Mouse (Mus musculus): ENCODE measurements around the gene Eng. TPM values are rescaled to one million over a fixed set of nuclear protein-coding genes. Genes with fewer than 3 reads are reported as not detected.

Eng gene
- total RNA-seq, 2 experiments from 2014 or later = 16.4 to 19.7 TPM

GRCm38 (mm10) chr2:32658873-32659272 lies 12.5 kb downstream of the Eng start:
- no peak overlapping the region for H3K4me3 ChIP-seq
- DNase-seq (ENCODE audit: low spot score in 2 of 2) = no peak
- H3K27ac ChIP-seq = no peak overlapping the region
- TF ChIP-seq CTCF (conservative IDR thresholded peaks at IDR 0.05) = no peak

GRCm38 (mm10) chr2:32661509-32662107 lies 15.2 kb downstream of the Eng start:
- DNase-seq (ENCODE audit: low spot score in 2 of 2) = no peak
- Histone ChIP-seq H3K4me3 (no peak overlapping the region), H3K27ac (no peak overlapping the region; the same call in 1 of the 2 replicates)
- no peak for TF ChIP-seq CTCF (conservative IDR thresholded peaks at IDR 0.05)

DNA sequence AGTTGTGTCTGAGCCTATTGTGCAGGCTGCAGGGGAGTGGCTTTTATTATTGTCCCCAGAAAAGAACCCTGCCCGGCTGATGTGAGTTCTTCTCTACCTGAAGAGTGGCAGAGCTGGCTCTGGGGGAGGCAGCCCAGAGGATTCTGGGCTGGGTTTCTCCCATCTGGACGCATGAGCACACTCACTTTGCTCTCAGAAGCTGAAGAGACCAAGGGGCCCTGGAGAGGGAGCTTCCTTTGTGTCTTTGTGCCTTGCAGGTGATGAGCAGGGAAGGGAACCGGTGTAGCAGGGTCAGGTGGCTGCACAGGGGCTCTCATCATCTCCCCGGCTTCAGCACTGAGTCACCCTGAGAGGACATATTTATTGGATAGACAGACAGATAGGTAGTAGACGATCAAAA lies 15.9 kb downstream of the Eng start:
- no peak for DNase-seq (ENCODE audit: low spot score in 2 of 2)
- Histone ChIP-seq H3K4me3 (no peak overlapping the region), H3K27ac (no peak overlapping the region)
- TF ChIP-seq CTCF (conservative IDR thresholded peaks at IDR 0.05) = no peak

DNA sequence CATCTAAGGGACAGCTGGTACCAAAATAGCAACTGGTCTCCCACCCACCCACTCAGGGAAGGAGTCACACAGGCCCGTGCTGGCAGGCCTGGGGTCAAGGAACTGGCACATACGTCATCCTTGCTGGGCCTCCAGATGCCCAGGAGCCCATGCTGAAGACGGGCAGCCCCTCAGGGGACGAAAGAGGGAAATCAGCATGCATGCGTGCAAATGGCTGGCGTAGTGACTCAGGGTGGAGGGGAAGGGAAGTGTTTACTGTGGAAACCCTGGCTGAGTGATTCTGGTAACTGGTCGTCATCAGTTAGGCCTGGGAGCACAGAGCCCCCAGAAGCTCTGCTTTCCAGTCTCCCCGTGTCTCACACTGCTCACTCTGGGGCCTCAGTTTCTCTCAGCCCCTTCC lies 18.9 kb downstream of the Eng start:
- Histone ChIP-seq H3K27ac (no peak overlapping the region), H3K4me3 (no peak overlapping the region)
- no peak for DNase-seq (ENCODE audit: low spot score in 2 of 2)
- TF ChIP-seq CTCF (conservative IDR thresholded peaks at IDR 0.05) = no peak

DNA sequence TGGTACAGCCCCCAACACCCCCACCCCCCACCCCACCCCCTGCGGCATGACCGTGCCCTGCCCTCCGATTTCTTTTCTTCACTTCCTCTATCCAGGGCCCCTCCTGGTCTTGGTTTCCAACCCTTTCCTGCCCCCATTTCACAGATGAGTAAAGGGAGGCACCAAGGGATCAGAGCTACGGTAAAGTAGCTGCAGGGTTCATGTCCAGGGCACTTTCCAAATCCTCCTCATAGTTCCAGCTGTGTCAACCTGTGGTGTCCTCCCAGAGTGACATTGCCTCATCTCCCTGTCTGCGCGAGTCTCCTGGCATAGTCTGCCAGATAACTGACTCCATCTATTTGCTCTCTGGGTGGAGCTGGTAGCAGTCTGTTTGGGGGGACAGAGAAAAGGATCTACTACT lies 19.5 kb downstream of the Eng start:
- DNase-seq (ENCODE audit: low spot score in 2 of 2) = no peak
- Histone ChIP-seq H3K27ac (no peak overlapping the region), H3K4me3 (no peak overlapping the region)
- no peak for TF ChIP-seq CTCF (conservative IDR thresholded peaks at IDR 0.05)

- H3K4me3 ChIP-seq = no peak overlapping the region
- no peak for DNase-seq (ENCODE audit: low spot score in 2 of 2)
- H3K27ac ChIP-seq = peak overlapping the region; percentile 43; the same call in 1 of the 2 replicates
- TF ChIP-seq CTCF (conservative IDR thresholded peaks at IDR 0.05) = no peak
Measured at GRCm38 (mm10) chr2:32667775-32668174, 21.4 kb downstream of the Eng start.

DNA sequence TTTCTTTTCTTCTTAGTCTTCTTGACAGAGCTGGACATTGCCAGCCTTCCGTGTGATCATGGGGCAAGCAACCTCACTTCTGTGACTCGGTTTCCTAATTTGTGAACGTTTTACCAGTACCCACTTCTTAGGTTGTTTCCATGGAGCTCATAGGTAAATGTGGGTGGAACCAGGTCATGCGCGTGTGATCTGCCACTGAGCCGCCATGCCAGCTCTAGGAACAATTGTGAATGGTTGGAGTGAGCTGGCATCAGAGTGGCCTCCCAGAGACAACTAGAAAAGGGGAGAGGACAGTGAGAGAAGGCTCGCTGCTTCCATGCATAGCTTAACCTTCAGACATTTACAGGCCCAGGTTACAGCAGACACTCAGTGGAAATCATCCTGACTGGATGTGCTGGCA lies 21.8 kb downstream of the Eng start:
- no peak for DNase-seq (ENCODE audit: low spot score in 2 of 2)
- no peak for TF ChIP-seq CTCF (conservative IDR thresholded peaks at IDR 0.05)
- no peak overlapping the region for H3K4me3 ChIP-seq
- H3K27ac ChIP-seq = peak overlapping the region; percentile 43; the same call in 1 of the 2 replicates

- no peak for DNase-seq (ENCODE audit: low spot score in 2 of 2)
- no peak for TF ChIP-seq CTCF (conservative IDR thresholded peaks at IDR 0.05)
- Histone ChIP-seq H3K4me3 (no peak overlapping the region), H3K27ac (no peak overlapping the region)
Measured at GRCm38 (mm10) chr2:32669876-32670275, 23.5 kb downstream of the Eng start.

DNA sequence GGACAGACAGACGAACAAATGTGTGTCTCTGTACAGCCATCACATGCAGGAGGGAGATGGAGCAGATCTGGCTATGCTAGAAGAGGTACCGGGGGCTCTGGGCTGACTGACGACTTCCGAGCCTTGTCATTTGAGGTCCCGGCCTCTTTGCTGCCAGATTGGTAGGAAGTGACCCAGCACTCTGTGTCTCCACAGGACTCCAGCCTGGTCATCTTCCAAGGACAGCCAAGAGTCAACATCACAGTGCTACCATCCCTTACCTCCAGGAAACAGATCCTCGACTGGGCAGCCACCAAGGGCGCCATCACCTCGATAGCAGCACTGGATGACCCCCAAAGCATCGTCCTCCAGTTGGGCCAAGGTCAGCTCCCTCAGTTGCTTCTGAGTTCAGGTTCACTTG lies 24.8 kb downstream of the Eng start:
- Histone ChIP-seq H3K27ac (no peak overlapping the region), H3K4me3 (no peak overlapping the region)
- no peak for TF ChIP-seq CTCF (conservative IDR thresholded peaks at IDR 0.05)
- DNase-seq (ENCODE audit: low spot score in 2 of 2) = no peak

- Histone ChIP-seq H3K27ac (no peak overlapping the region), H3K4me3 (no peak overlapping the region)
- no peak for DNase-seq (ENCODE audit: low spot score in 2 of 2)
- TF ChIP-seq CTCF (conservative IDR thresholded peaks at IDR 0.05) = no peak
Measured at GRCm38 (mm10) chr2:32671907-32672595, 25.7 kb downstream of the Eng start.

- H3K4me3 ChIP-seq = no peak overlapping the region
- DNase-seq (ENCODE audit: low spot score in 2 of 2) = no peak
- TF ChIP-seq CTCF (conservative IDR thresholded peaks at IDR 0.05) = no peak
- no peak overlapping the region for H3K27ac ChIP-seq
Measured at GRCm38 (mm10) chr2:32673176-32673917, 27.0 kb downstream of the Eng start.

GRCm38 (mm10) chr2:32676821-32677220 lies 30.4 kb downstream of the Eng start:
- no peak for DNase-seq (ENCODE audit: low spot score in 2 of 2)
- peak; percentile 28 for TF ChIP-seq CTCF (conservative IDR thresholded peaks at IDR 0.05)
- H3K4me3 ChIP-seq = no peak overlapping the region
- no peak overlapping the region for H3K27ac ChIP-seq

- DNase-seq (ENCODE audit: low spot score in 2 of 2) = no peak
- no peak overlapping the region for H3K27ac ChIP-seq
- no peak for TF ChIP-seq CTCF (conservative IDR thresholded peaks at IDR 0.05)
- no peak overlapping the region for H3K4me3 ChIP-seq
Measured at GRCm38 (mm10) chr2:32677683-32678082, 31.3 kb downstream of the Eng start.
